Mouse (Mus musculus): ENCODE results near the gene Inpp5k. TPM values are rescaled to one million over a fixed set of nuclear protein-coding genes. Genes with fewer than 3 reads are reported as not detected.

Inpp5k gene
- polyA plus RNA-seq (2012), result 23.9 and 39.1 TPM in 2 replicates

GRCm38 (mm10) chr11:75630645-75631229 lies at the start of gene Inpp5k:
TSS of gene Inpp5k (plus strand) at chr11:75630988.
- no peak for TF ChIP-seq GATA1 (IDR thresholded peaks at IDR 0.05; ENCODE audit: low read length)

- no peak for TF ChIP-seq GATA1 (IDR thresholded peaks at IDR 0.05; ENCODE audit: low read length)
Observed at GRCm38 (mm10) chr11:75581495-75582149, 49.2 kb upstream of the Inpp5k start.

GRCm38 (mm10) chr11:75583521-75583920 lies 47.3 kb upstream of the Inpp5k start:
- no peak for TF ChIP-seq GATA1 (IDR thresholded peaks at IDR 0.05; ENCODE audit: low read length)

GRCm38 (mm10) chr11:75585061-75585460 lies 45.7 kb upstream of the Inpp5k start:
- no peak for TF ChIP-seq GATA1 (IDR thresholded peaks at IDR 0.05; ENCODE audit: low read length)

DNA sequence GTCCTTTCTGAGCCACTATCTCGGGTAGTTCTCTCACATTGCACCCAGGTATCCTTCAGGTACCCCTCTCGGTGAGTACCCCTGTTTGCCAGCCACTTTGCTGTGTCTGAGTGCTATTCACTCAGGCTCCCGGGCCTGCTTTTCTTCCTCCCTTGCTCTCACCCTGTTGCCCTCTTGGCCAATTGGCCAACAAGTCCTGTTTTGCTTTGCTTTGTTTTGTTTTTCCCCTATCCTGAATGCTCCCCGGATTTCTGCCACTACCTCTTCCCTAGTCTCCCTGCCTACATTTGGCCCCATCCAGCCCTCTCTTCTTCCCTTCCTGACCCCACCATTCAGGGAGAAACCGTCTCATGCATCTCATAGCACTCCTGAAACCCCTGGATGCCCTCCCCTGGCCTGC lies 44.8 kb upstream of the Inpp5k start:
- TF ChIP-seq GATA1 (IDR thresholded peaks at IDR 0.05; ENCODE audit: low read length), result no peak

GRCm38 (mm10) chr11:75586963-75587362 lies 43.8 kb upstream of the Inpp5k start:
- TF ChIP-seq GATA1 (IDR thresholded peaks at IDR 0.05; ENCODE audit: low read length), result no peak

- TF ChIP-seq GATA1 (IDR thresholded peaks at IDR 0.05; ENCODE audit: low read length), result no peak
Observed at GRCm38 (mm10) chr11:75587493-75588284, 43.1 kb upstream of the Inpp5k start, which contains the start of gene Pitpna. TSS of gene Pitpna (plus strand) at chr11:75588097.

GRCm38 (mm10) chr11:75588285-75588941 lies 42.4 kb upstream of the Inpp5k start:
- TF ChIP-seq GATA1 (IDR thresholded peaks at IDR 0.05; ENCODE audit: low read length), result no peak

- TF ChIP-seq GATA1 (IDR thresholded peaks at IDR 0.05; ENCODE audit: low read length), result no peak
Observed at GRCm38 (mm10) chr11:75592612-75593011, 38.2 kb upstream of the Inpp5k start.

DNA sequence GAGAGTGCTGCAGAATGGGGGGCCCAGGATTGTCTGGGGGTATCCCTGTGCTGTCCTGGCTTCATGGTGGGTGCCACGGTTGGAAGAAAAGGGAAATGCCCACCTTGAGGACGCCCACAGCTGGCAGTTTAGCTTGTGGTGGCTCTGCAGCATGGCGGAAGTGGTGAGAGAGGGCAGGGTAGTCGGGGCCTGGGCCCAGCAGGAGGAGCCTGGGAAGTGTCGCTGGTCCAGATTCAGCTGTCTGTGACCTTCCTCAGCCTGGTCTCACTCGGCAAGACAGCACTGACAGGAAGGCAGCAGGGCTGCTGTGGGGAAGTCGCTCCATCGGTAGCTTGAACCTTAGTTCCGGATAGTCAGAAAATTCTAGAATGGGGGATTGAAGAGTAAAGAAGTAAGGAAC lies 36.4 kb upstream of the Inpp5k start:
- TF ChIP-seq GATA1 (IDR thresholded peaks at IDR 0.05; ENCODE audit: low read length), result no peak

GRCm38 (mm10) chr11:75595404-75595803 lies 35.4 kb upstream of the Inpp5k start:
- no peak for TF ChIP-seq GATA1 (IDR thresholded peaks at IDR 0.05; ENCODE audit: low read length)

DNA sequence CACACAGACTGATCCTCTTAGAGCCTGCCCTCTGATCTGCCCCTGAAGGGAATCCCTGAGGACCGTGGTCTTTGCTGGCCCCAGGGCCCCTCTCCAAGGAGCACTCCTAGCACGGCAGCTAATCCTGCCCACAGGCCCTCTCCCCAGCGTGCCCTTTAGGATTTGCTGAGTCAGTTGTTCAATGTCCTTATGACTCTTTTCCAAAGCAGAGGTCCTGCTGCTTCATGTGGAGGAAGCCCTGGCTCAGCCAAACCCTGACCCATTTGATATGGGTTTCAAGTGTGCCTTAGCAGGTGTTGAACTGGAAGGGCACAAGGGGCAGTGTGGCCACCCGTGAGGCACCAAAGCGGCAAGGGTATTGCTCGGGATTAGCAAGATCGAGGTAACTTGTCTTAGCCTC lies 35.0 kb upstream of the Inpp5k start:
- no peak for TF ChIP-seq GATA1 (IDR thresholded peaks at IDR 0.05; ENCODE audit: low read length)

DNA sequence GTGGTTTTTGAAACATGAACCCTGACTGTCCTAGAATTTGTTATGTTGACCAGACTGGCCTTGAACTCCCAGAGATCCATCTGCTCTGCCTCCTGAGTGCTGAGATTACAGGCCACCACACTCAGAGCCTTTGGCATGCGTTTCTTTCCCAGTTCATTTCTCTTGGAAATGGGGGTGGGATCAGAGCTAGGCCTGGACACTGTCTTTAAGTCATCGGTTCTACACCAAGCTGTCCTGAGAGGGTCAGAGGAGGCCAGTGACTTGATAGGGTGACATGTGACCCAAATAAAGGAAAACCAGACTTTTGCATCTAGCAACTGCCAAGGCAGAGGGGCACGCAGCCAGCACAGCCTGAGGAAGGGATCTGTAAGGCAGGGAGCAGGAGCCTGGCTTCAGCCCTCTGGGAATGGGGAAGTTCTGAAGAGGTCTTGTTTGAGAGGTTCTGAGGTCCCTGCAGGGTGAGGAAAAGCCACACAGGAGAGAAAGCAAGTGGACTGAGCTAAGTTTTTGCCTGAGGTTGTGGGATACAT lies 34.0 kb upstream of the Inpp5k start:
- TF ChIP-seq GATA1 (IDR thresholded peaks at IDR 0.05; ENCODE audit: low read length), result no peak

GRCm38 (mm10) chr11:75598004-75598403 lies 32.8 kb upstream of the Inpp5k start:
- no peak for TF ChIP-seq GATA1 (IDR thresholded peaks at IDR 0.05; ENCODE audit: low read length)

DNA sequence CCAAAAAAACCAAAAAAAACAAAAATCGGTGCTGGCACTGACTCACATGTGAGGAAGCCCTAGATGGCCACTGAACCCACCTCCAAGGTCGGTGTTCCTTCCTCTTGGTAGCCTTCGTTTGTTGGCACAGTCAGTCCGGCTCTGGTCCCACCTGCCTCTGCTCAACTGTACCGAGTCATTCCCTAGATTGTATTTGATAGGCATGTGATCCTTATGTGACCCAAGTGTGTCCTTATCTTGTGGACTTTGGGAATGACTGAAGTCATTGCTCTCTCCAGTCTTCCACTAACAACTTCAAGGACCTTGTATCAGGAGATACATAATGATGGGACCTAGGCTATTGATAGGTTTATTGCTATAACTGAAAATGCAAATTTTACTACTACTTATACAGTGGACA lies 26.0 kb upstream of the Inpp5k start:
- TF ChIP-seq GATA1 (IDR thresholded peaks at IDR 0.05; ENCODE audit: low read length), result no peak

GRCm38 (mm10) chr11:75605318-75605717 lies 25.5 kb upstream of the Inpp5k start:
- no peak for TF ChIP-seq GATA1 (IDR thresholded peaks at IDR 0.05; ENCODE audit: low read length)

All from G1E-ER4 (cell line).